Mouse (Mus musculus): ENCODE measurements around the gene Lim2. TPM values are rescaled to one million over a fixed set of nuclear protein-coding genes. Genes with fewer than 3 reads are reported as not detected.

The Lim2 gene
- polyA plus RNA-seq, 1 experiment from 2014 or later, result not detected

GRCm38 (mm10) chr7:43447801-43448200 is 20.3 kb downstream of the Lim2 start:
- Histone ChIP-seq H3K9me3 (no peaks in the 10 kb centered on the region), H3K27ac (replicated peaks) (peak overlapping the region; percentile 75; the same call in 1 of the 2 replicates), H3K27me3 (replicated peaks) (no peaks in the 10 kb centered on the region), H3K36me3 (peaks cover 33% of the 10 kb centered on the region), H3K9ac (0 out of 2 replicates have a peak overlapping the region, but pooled peaks have one; percentile 44), H3K4me2 (no peak overlapping the region), H3K4me3 (no peak overlapping the region), H3K4me1 (peaks cover 60% of the 10 kb centered on the region)
- WGBS, result 69% methylated on average over 4 of the region's 4 CpGs
- no peak for ATAC-seq (ENCODE audit: extremely low read depth, insufficient number of reproducible peaks, low FRiP score, low TSS enrichment)

DNA sequence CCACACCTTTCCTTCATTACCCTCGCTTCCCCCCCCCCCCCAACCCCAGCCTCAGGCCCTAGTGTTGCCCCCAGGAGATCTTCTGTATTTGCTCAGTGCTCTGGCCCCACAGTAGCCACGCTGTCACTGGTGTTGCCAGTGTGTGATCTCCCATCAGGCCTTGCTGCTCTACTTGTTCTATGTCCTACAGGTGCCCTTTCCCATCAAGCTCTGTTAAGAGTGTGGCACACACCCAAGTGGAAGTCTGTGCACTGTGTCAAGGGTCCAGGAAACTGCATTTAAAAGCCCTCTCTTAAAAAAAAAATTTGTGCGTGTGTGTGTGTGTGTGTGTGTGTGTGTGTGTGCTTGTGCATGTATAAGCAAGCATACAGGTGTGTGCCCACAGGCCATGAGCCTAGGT is 20.8 kb downstream of the Lim2 start:
- Histone ChIP-seq H3K9me3 (no peaks in the 10 kb centered on the region), H3K4me2 (no peak overlapping the region), H3K27me3 (replicated peaks) (no peaks in the 10 kb centered on the region), H3K4me1 (peaks cover 56% of the 10 kb centered on the region), H3K36me3 (peaks cover 37% of the 10 kb centered on the region), H3K4me3 (no peak overlapping the region), H3K9ac (0 out of 2 replicates have a peak overlapping the region, but pooled peaks have one; percentile 44), H3K27ac (replicated peaks) (peak overlapping the region; percentile 75; the same call in 1 of the 2 replicates)
- no peak for ATAC-seq (ENCODE audit: extremely low read depth, insufficient number of reproducible peaks, low FRiP score, low TSS enrichment)
- 83% methylated on average over 3 of the region's 3 CpGs for WGBS

- H3K27ac ChIP-seq (replicated peaks), result peak overlapping the region; percentile 75
- H3K4me3 ChIP-seq, result no peak overlapping the region
- no peaks in the 10 kb centered on the region for H3K9me3 ChIP-seq
- H3K4me1 ChIP-seq, result peaks cover 49% of the 10 kb centered on the region
- WGBS, result 87% methylated on average over 2 of the region's 2 CpGs
- peaks cover 53% of the 10 kb centered on the region for H3K36me3 ChIP-seq
- H3K4me2 ChIP-seq, result no peak overlapping the region
- no peak overlapping the region for H3K9ac ChIP-seq
- no peak for ATAC-seq (ENCODE audit: extremely low read depth, insufficient number of reproducible peaks, low FRiP score, low TSS enrichment)
- no peaks in the 10 kb centered on the region for H3K27me3 ChIP-seq (replicated peaks)
Measured at GRCm38 (mm10) chr7:43449811-43450210, 22.3 kb downstream of the Lim2 start.

- Histone ChIP-seq H3K36me3 (peaks cover 72% of the 10 kb centered on the region), H3K27me3 (replicated peaks) (no peaks in the 10 kb centered on the region)
- 91% methylated on average over 11 of the region's 11 CpGs for WGBS
Measured at GRCm38 (mm10) chr7:43451726-43452125, 24.3 kb downstream of the Lim2 start.

GRCm38 (mm10) chr7:43452609-43453008 is 25.1 kb downstream of the Lim2 start:
- H3K9me3 ChIP-seq, result no peaks in the 10 kb centered on the region
- H3K4me2 ChIP-seq, result no peak overlapping the region
- WGBS, result 49% methylated on average over 4 of the region's 4 CpGs
- peaks cover 74% of the 10 kb centered on the region for H3K36me3 ChIP-seq
- no peak overlapping the region for H3K4me3 ChIP-seq
- H3K9ac ChIP-seq, result no peak overlapping the region
- H3K4me1 ChIP-seq, result peaks cover 24% of the 10 kb centered on the region
- H3K27ac ChIP-seq (replicated peaks), result no peak overlapping the region
- H3K27me3 ChIP-seq (replicated peaks), result no peaks in the 10 kb centered on the region
- no peak for ATAC-seq (ENCODE audit: extremely low read depth, insufficient number of reproducible peaks, low FRiP score, low TSS enrichment)

More at GRCm38 (mm10) chr7:43451726-43452125, 24.3 kb downstream of the Lim2 start:
- H3K9ac ChIP-seq, result no peak overlapping the region
- ATAC-seq (ENCODE audit: extremely low read depth, insufficient number of reproducible peaks, low FRiP score, low TSS enrichment), result no peak
- no peak overlapping the region for H3K4me2 ChIP-seq
- no peak overlapping the region for H3K4me3 ChIP-seq
- H3K9me3 ChIP-seq, result no peaks in the 10 kb centered on the region
- no peak overlapping the region for H3K27ac ChIP-seq (replicated peaks)
- peaks cover 32% of the 10 kb centered on the region for H3K4me1 ChIP-seq

DNA sequence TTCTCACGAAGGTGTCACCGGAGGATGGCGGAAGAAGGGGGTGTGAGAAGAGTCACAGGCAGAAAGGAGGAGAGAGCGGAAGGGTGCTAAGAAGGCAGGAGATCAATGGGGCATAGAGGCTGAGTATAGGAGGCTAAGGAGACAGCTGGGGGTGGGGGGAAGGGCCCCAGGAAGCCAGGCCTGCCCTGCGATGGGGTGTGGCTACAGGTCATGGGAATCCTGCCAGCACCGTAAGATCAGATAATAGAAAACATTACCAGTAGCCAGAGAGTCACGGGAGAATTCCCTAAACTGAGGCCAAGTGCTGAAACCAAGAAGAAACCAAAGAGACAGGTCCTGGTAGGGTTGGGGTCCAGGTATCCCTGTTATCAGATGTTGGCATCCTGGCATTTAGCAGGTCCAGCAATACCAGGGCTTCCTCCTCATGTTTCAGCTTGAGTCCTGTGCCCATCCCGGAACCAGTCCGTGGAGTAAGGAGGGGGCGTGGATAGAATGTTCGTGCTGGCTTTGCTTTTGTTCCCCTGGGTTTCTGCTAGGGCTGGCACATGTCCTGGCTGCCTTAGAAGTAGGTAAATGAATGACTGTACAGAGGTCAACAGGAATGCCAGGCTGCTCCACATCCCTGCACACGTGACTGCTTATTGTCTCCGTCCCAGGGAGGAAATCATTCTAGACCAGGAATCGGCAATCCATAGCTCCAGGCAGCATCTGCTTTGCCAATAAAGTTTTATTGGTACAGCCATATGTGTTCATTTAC is 26.3 kb downstream of the Lim2 start:
- H3K27me3 ChIP-seq (replicated peaks), result no peaks in the 10 kb centered on the region
- H3K9me3 ChIP-seq, result no peaks in the 10 kb centered on the region
- H3K9ac ChIP-seq, result no peak overlapping the region
- no peak overlapping the region for H3K27ac ChIP-seq (replicated peaks)
- peaks cover 12% of the 10 kb centered on the region for H3K4me1 ChIP-seq
- peaks cover 80% of the 10 kb centered on the region for H3K36me3 ChIP-seq
- H3K4me3 ChIP-seq, result no peak overlapping the region
- H3K4me2 ChIP-seq, result no peak overlapping the region
- no peak for ATAC-seq (ENCODE audit: extremely low read depth, insufficient number of reproducible peaks, low FRiP score, low TSS enrichment)
- 80% methylated on average over 14 of the region's 14 CpGs for WGBS

DNA sequence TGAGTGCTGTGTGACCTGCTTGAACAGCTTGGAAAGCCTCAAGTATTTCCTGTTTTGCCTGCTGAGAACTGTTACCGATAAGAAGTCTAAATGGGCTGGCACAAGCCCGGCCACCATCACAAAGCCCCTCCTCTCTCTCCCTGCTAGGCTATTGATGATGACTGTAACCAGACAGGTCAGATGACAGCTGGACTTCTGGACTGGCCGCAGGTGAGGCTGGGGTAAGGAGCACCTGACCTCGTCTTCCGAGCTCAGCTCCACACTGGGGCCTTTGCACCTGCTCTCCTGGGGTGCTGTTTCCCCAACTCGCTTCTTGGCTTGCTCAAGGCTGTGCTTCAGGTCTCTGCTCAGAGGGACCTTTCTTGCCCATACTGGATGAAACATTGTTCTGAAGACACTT is 26.9 kb downstream of the Lim2 start:
- Histone ChIP-seq H3K9ac (no peak overlapping the region), H3K4me1 (peaks cover 6% of the 10 kb centered on the region), H3K27me3 (replicated peaks) (no peaks in the 10 kb centered on the region), H3K4me2 (no peak overlapping the region), H3K4me3 (no peak overlapping the region), H3K27ac (replicated peaks) (no peak overlapping the region), H3K36me3 (peaks cover 80% of the 10 kb centered on the region), H3K9me3 (no peaks in the 10 kb centered on the region)
- 74% methylated on average over 6 of the region's 6 CpGs for WGBS
- ATAC-seq (ENCODE audit: extremely low read depth, insufficient number of reproducible peaks, low FRiP score, low TSS enrichment), result no peak

DNA sequence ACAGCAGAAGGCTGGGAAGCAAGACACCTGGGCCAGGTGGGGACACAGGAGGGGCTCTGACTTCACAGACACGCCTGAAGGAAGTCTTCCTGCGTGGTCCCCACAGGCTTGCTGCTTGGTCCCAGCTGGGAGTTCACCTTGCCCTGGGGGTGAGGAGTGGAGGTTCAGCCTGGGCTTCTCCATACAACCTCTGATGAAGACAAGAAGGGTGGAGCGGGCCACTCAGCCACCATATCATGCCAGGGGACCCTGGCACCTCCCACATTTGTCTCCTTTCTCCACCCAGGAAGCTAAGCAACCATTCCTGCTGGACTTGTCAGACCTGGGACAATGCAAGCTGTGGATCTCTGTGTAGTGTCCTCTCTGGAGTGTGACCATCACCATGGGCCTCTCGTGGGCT is 35.4 kb downstream of the Lim2 start, which contains the start of gene Vsig10l:
Gene Vsig10l, plus strand, starts transcription at position 301 of the 400 bp plus-strand sequence.
- no peak within 1 kb of the TSS for H3K4me3 ChIP-seq
- 53% methylated on average over 4 of the region's 4 CpGs for WGBS
- peaks cover 23% of the 10 kb centered on the region for H3K4me1 ChIP-seq

DNA sequence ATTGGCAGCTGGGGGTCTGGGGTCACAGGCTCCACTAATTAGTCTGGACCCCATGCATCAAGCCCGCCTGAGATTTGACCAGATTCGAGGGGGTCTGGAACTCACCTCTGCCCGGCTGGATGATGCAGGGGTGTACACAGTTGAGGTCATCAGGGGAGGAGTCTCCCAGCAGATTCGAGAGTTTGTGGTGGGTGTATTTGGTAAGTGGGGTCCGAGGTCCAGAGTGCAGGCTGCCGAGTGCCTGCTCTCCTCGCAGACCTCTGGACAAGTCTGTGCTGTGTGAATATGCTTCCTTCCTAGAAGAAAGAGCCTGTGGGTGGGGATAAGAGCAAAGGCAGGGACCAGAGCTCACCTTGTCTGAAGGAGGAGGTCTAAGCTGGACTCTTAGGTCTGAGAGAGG is 36.5 kb downstream of the Lim2 start:
- Histone ChIP-seq H3K4me1 (peaks cover 23% of the 10 kb centered on the region), H3K4me3 (no peak overlapping the region), H3K27ac (replicated peaks) (no peak overlapping the region), H3K27me3 (replicated peaks) (peaks cover 25% of the 10 kb centered on the region), H3K4me2 (no peak overlapping the region), H3K9me3 (no peaks in the 10 kb centered on the region), H3K9ac (no peak overlapping the region), H3K36me3 (no peaks in the 10 kb centered on the region)
- WGBS, result 73% methylated on average over 7 of the region's 7 CpGs
- no peak for ATAC-seq (ENCODE audit: extremely low read depth, insufficient number of reproducible peaks, low FRiP score, low TSS enrichment)

More for the DNA sequence above, 35.4 kb downstream of the Lim2 start, which contains the start of gene Vsig10l:
- Histone ChIP-seq H3K27me3 (replicated peaks) (peaks cover 25% of the 10 kb centered on the region), H3K4me2 (no peak within 1 kb of the TSS), H3K27ac (replicated peaks) (no peak within 1 kb of the TSS), H3K36me3 (peaks cover 4% of the 10 kb centered on the region), H3K9me3 (no peaks in the 10 kb centered on the region), H3K9ac (no peak within 1 kb of the TSS)
- no peak for ATAC-seq (ENCODE audit: extremely low read depth, insufficient number of reproducible peaks, low FRiP score, low TSS enrichment)

DNA sequence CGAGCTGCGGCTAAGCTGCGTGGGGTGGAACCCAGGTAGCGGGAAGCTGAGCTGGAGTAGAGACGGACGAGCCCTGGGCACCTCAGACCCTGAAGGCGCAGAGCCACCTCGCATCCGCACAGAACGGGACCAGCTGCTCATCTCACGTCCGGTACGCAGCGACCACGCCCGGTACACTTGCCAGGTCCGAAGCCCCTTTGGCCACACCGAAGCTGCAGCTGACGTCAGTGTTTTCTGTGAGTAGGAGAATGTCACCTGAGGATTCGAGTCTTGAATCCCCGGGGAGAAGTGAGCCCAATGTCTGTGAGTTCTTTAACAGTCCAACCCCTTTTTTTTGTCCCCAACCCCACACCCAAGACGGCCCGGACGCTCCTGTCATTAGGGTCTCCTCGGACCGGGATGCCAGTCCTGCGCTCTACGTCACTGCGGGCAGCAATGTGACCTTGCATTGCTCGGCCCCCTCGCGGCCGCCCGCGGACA is 37.4 kb downstream of the Lim2 start:
- Histone ChIP-seq H3K27ac (replicated peaks) (no peak overlapping the region), H3K36me3 (no peaks in the 10 kb centered on the region), H3K4me1 (peaks cover 19% of the 10 kb centered on the region), H3K9me3 (no peaks in the 10 kb centered on the region), H3K9ac (peak overlapping the region; percentile 79), H3K4me3 (peak overlapping the region; percentile 59), H3K4me2 (peak overlapping the region; percentile 95), H3K27me3 (replicated peaks) (peaks cover 25% of the 10 kb centered on the region)
- WGBS, result 7% methylated on average over 35 of the region's 35 CpGs
- peak; percentile 58 for ATAC-seq (ENCODE audit: extremely low read depth, insufficient number of reproducible peaks, low FRiP score, low TSS enrichment)

GRCm38 (mm10) chr7:43465344-43466098 is 38.1 kb downstream of the Lim2 start:
- Histone ChIP-seq H3K9me3 (no peaks in the 10 kb centered on the region), H3K4me1 (peaks cover 17% of the 10 kb centered on the region), H3K27me3 (replicated peaks) (peaks cover 25% of the 10 kb centered on the region), H3K9ac (peak overlapping the region; percentile 79), H3K4me3 (peak overlapping the region; percentile 59), H3K4me2 (peak overlapping the region; percentile 95), H3K27ac (replicated peaks) (0 out of 2 replicates have a peak overlapping the region, but pooled peaks have one; percentile 39), H3K36me3 (no peaks in the 10 kb centered on the region)
- WGBS, result 1% methylated on average over 33 of the region's 33 CpGs
- ATAC-seq (ENCODE audit: extremely low read depth, insufficient number of reproducible peaks, low FRiP score, low TSS enrichment), result peak; percentile 71

Data from heart, embryonic 13.5 days (tissue).